Mouse (Mus musculus) forebrain, postnatal 0 days (tissue): ENCODE results near the gene Polh. TPM values are rescaled to one million over a fixed set of nuclear protein-coding genes. Genes with fewer than 3 reads are reported as not detected.

Experiments
- ATAC-seq: fragments of 200-750 bp; cut with Nextera tagmentation; 2 replicates; pipeline ENCODE4 v1.8.0; 2017; ENCODE audit warnings: mild to moderate bottlenecking, moderate library complexity
- DNase-seq: peaks from one replicate; pipeline ENCODE4 v3.0.0-alpha.2; 2015
- H3K27ac ChIP-seq: fragments of 300-500 bp; sonication (generic); 2 replicates; pipeline ENCODE4 v1.5.1; 2014; ENCODE audit warnings: low read depth, mild to moderate bottlenecking, antibody characterized with exemption, low read length, moderate library complexity, mixed read lengths
- H3K27me3 ChIP-seq: fragments of 300-500 bp; sonication (generic); 2 replicates; pipeline ENCODE4 v1.6.1; 2014; ENCODE audit warnings: mild to moderate bottlenecking, low read length, mixed read lengths; ENCODE audit not compliant: insufficient read depth
- H3K36me3 ChIP-seq: fragments of 300-500 bp; sonication (generic); 2 replicates; pipeline ENCODE4 v1.6.1; 2014; ENCODE audit warnings: mild to moderate bottlenecking, moderate library complexity; ENCODE audit not compliant: insufficient read depth
- H3K4me1 ChIP-seq: fragments of 300-500 bp; sonication (generic); 2 replicates; pipeline ENCODE4 v1.6.1; 2014; ENCODE audit warnings: antibody characterized with exemption; ENCODE audit not compliant: insufficient read depth
- H3K4me2 ChIP-seq: fragments of 300-500 bp; sonication (generic); 2 replicates; pipeline ENCODE4 v1.6.1; 2014; ENCODE audit warnings: low read depth, mild to moderate bottlenecking, moderate library complexity
- H3K4me3 ChIP-seq: fragments of 300-500 bp; sonication (generic); 2 replicates; pipeline ENCODE4 v1.5.1; 2014; ENCODE audit warnings: low read depth, low read length, mixed read lengths
- H3K9ac ChIP-seq: fragments of 300-500 bp; sonication (generic); 2 replicates; pipeline ENCODE4 v1.6.1; 2014; ENCODE audit warnings: mild to moderate bottlenecking
- H3K9me3 ChIP-seq: fragments of 300-500 bp; sonication (generic); 2 replicates; pipeline ENCODE4 v1.6.1; 2016; ENCODE audit warnings: low read length
- CTCF ChIP-seq: sonication (generic); IDR thresholded peaks from 2 replicates; pipeline ENCODE4 v1.5.1; 2016; ENCODE audit warnings: antibody characterized with exemption, control low read depth, low read depth
- WGBS: fragments of 180-500 bp; shearing (Covaris S2); extraction: QIAGEN DNeasy Blood & Tissue Kit; methylation state at CpG from one replicate; pipeline ENCODE4 v1.1.7; 2014; 5-methylcytosine and 5-hydroxymethylcytosine counted together
- polyA plus RNA-seq: library from polyadenylated mRNA; unstranded; fragments of >200 nt; fragmentation: Nextera tagmentation; extraction: Ambion mirVana; gene quantifications from 2 replicates; pipeline ENCODE4 v1.2.1, GENCODE M21; 2015
- total RNA-seq: library from RNA; depleted of rRNA; stranded (reverse); fragments of >200 nt; gene quantifications from 2 replicates; pipeline ENCODE4 v1.2.3, GENCODE M21; 2014

Gene Polh
- total and polyA plus RNA-seq, 2 experiments from 2014 or later: 4.7 to 11.7 TPM

DNA sequence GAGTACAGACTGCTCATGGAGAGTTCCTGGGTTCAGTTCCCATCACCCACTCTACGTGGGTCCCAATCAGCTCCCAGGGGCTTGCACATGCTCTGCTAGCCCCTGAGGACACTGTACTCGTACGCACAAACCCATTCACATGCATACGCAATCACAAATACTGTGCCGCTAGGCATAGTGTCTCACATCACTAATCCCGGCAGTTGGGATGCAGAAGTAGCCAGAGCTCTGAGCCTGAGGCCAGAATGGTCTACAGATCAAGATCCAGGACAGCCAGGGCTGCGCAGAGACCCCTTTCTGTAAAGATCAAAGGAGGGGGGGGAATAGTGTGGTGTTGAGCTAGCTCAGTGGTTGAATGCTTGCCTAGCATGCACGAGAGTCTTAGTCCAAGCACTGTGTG is 45.3 kb downstream of the Polh start:
- WGBS: 85% methylated on average over 8 of the region's 8 CpGs
- H3K9ac ChIP-seq: no peak overlapping the region
- no peaks in the 10 kb centered on the region for H3K27me3 ChIP-seq
- DNase-seq (no peak), ATAC-seq (no peak)
- H3K27ac ChIP-seq: no peak overlapping the region
- no peak for TF ChIP-seq CTCF
- H3K4me2 ChIP-seq: no peak overlapping the region
- no peaks in the 10 kb centered on the region for H3K36me3 ChIP-seq
- H3K4me1 ChIP-seq: peaks cover 16% of the 10 kb centered on the region
- no peaks in the 10 kb centered on the region for H3K9me3 ChIP-seq
- no peak overlapping the region for H3K4me3 ChIP-seq

DNA sequence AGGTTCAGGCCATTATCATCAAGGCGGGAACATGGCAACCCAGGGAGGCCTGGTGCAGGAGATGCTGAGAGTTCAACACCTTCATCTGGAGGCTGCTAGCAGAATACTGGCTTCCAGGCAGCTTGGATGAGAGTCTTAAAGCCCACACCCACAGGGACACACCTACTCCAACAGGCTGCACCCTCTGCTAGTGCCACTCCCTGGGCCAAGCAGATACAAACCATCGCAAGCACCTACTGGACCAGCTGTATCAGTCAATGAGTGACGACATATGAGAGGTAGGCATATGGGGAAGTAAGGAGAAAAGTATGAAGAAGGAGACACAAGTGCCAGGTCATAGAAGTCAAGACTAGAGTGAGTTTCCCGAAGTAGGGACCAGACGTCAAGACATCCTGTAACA is 45.8 kb downstream of the Polh start:
- H3K36me3 ChIP-seq: no peaks in the 10 kb centered on the region
- no peak overlapping the region for H3K4me3 ChIP-seq
- H3K27me3 ChIP-seq: no peaks in the 10 kb centered on the region
- no peak overlapping the region for H3K27ac ChIP-seq
- WGBS: 90% methylated on average over 5 of the region's 5 CpGs
- no peak overlapping the region for H3K9ac ChIP-seq
- peaks cover 11% of the 10 kb centered on the region for H3K4me1 ChIP-seq
- ATAC-seq (no peak), DNase-seq (no peak)
- no peak overlapping the region for H3K4me2 ChIP-seq
- no peaks in the 10 kb centered on the region for H3K9me3 ChIP-seq
- TF ChIP-seq CTCF: no peak

DNA sequence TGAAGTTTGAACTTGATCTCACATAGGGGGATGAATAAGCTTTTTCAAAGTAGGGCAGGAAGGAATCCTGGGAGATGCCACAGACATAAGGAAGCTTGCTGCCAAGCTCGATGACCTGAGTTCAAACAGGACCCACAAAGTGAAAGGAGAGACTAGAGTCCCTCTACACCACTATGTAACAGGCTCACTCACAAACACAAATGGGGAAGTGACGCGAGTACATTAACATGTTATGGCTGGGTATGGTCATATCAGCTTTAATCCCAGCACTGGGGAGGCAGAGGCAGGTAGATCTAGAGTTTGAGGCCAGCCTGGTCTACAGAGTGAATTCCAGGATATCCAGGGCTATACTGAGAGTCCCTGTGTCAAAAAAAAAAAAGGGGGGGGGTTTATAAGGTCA is 48.1 kb downstream of the Polh start:
- ATAC-seq (no peak), DNase-seq (no peak)
- Histone ChIP-seq H3K36me3 (no peaks in the 10 kb centered on the region), H3K27ac (no peak overlapping the region), H3K27me3 (no peaks in the 10 kb centered on the region), H3K9ac (no peak overlapping the region), H3K4me2 (no peak overlapping the region), H3K4me1 (peaks cover 9% of the 10 kb centered on the region; the same call in 1 of the 2 replicates), H3K9me3 (no peaks in the 10 kb centered on the region), H3K4me3 (no peak overlapping the region)
- 98% methylated on average over 3 of the region's 3 CpGs for WGBS
- no peak for TF ChIP-seq CTCF

DNA sequence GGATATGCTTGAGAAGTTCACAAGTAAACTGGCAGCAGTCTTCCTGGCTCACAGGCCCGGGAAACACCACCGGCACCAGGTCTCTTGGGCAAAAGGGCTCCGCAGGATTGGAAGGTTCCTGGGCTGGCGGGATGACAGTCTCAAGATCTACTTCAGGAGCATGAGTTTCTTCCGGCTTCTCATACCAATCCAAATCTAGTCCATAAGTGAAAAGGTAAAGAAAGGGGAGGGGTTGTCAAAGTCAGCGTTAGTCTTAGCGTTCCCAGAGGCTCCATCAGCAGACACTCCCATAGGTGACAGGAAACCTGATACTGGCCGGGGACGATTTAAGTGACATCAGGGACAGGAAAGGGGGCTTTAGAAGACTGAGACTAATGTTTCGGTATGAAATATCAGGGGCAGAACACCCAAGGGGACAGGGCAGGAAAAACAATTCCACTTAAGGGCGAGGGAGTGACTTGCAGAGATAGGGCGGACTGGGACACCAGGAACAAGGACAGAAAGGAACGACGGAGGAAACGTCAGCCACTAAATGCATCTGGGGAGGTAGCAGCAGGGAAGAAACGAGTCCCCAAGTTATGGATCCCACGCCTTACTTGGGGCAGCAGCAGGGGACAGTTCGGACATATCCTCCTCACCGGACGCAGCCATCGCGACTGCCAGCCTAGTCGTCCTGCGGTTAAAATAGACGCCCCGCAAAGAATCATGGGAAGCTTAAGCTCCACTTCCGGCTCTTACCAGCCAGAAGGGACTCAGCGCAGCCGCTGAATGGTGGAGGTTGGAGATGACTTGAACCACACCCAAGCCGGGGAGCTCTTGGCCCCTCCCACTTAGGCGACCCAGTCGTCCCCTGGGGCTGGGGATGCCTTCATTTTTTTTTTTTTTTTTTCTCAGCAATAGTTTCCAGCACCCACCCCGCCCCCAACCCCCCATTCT is 49.3 kb downstream of the Polh start, which contains the start of gene Mad2l1bp:
Gene Mad2l1bp, minus strand, starts transcription at position 707 of the 936 bp plus-strand sequence.
- Histone ChIP-seq H3K4me3 (peak within 1 kb of the TSS; percentile 48), H3K27me3 (no peaks in the 10 kb centered on the region), H3K9ac (peak within 1 kb of the TSS; percentile 63), H3K4me1 (peaks cover 9% of the 10 kb centered on the region; the same call in 1 of the 2 replicates), H3K27ac (peak within 1 kb of the TSS; percentile 36), H3K9me3 (no peaks in the 10 kb centered on the region), H3K4me2 (peak within 1 kb of the TSS; percentile 90), H3K36me3 (peaks cover 8% of the 10 kb centered on the region)
- ATAC-seq (peak; percentile 97), DNase-seq (peak; percentile 90)
- TF ChIP-seq CTCF: no peak
- 9% methylated on average over 33 of the region's 33 CpGs for WGBS

DNA sequence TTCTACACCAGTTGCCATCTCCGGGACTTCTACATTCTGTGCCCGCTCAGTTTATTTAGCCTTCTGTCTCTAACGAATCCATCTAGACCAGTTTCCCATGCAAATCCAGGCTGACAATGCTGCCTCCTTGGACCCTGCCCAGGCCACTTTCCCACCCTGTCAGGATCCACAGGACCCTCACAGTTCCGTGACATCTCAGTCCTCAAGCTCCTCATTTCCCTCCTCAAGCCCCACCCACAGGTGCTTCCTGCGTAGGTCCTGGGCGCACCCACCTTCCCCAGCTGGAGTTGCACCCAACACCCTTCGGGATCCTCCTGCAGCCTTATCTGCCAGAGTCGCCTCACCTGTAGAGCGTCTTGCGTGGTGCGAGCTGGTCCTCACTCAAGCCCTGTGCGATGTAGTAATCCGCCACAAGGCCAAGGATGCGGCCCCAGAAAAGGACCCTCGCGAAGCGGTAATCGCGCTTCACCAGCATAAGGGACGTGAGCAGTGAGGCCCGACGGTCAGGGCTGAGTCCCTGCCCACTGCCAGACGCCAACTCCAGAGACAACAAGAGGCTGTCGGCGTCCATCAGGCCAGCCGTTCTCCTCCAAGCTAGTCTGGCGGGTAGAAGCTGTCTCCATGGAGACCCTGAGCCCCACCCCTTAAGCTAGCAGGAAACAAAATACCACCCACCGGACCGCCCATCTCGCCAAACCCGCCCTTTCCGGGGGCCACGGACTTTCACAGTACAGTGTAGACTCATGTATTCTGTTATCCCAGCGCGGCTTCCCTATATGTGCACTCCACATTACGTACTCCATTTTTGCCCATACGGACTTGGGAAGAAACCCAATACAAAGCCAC is 58.6 kb downstream of the Polh start, which contains the start of gene Rsph9:
Gene Rsph9, minus strand, starts transcription at position 639 of the 846 bp plus-strand sequence.
- Histone ChIP-seq H3K27ac (peak within 1 kb of the TSS; percentile 71), H3K27me3 (no peaks in the 10 kb centered on the region), H3K4me1 (peaks cover 9% of the 10 kb centered on the region), H3K9ac (peak within 1 kb of the TSS; percentile 62), H3K9me3 (no peaks in the 10 kb centered on the region), H3K4me2 (peak within 1 kb of the TSS; percentile 74), H3K36me3 (peaks cover 20% of the 10 kb centered on the region), H3K4me3 (peak within 1 kb of the TSS; percentile 59)
- WGBS: 4% methylated on average over 37 of the region's 37 CpGs
- DNase-seq (peak; percentile 87), ATAC-seq (peak; percentile 98)
- 0 out of 2 replicates have a peak, but pooled peaks have one; percentile 27 for TF ChIP-seq CTCF

DNA sequence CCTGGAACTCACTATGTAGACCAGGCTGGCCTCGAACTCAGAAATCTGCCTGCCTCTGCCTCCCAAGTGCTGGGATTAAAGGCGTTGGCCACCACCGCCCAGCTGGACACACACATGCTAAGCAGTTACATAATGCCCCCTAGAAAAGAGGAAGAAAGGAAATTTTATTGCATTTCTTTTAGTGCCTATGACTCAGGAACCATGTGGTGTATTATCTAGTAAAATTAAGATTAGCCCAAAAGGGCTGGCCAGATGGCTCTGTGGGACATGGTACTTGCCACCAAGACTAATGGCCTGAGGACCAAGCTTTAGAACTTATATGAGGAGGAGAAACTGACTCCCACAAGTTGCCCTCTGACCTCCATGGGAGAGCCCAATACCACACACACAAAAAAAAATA is 62.6 kb downstream of the Polh start:
- no peak overlapping the region for H3K4me2 ChIP-seq
- no peak overlapping the region for H3K4me3 ChIP-seq
- DNase-seq (no peak), ATAC-seq (no peak)
- peaks cover 9% of the 10 kb centered on the region for H3K4me1 ChIP-seq
- 86% methylated on average over 3 of the region's 3 CpGs for WGBS
- H3K9ac ChIP-seq: no peak overlapping the region
- H3K36me3 ChIP-seq: 0 out of 2 replicates have a peak, but pooled peaks cover 11% of the 10 kb centered on the region
- H3K27me3 ChIP-seq: no peaks in the 10 kb centered on the region
- H3K9me3 ChIP-seq: no peaks in the 10 kb centered on the region
- no peak overlapping the region for H3K27ac ChIP-seq
- no peak for TF ChIP-seq CTCF
